Mouse (Mus musculus): ENCODE results near the gene Sidt1. TPM values are rescaled to one million over a fixed set of nuclear protein-coding genes. Genes with fewer than 3 reads are reported as not detected.
"Not testable (repeated sequence)": the region's sequence is repeated elsewhere in the genome, so short reads cannot be mapped to it uniquely, and the experiment has no call there.

The Sidt1 gene
- total RNA-seq, 2 experiments from 2014 or later = 56.1 to 65.6 TPM

DNA sequence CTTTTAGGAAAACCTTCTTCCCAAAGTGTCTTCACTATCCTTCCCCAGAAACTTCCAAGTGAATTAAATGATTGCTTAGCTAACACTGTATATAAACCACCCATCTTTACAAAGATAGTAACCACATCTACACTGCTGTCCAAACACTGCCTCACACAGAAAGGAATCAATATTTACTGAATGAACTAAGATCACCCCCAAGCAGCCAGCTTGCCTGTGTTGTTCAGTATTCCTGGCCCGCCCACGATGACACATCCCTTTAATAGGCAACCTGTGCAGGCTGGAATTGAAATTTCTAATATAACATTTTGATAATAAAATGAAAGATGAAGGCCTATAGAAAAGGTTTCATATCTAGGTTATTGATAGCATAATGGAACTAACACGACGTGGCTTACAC, 16.6 kb downstream of the Sidt1 start:
- no peak for DNase-seq (ENCODE audit: low spot score in 2 of 2)
- intact Hi-C loops (cut with DNase I) = no loop called here

- intact Hi-C loops (cut with DNase I) = no loop called here
- no peak for DNase-seq (ENCODE audit: low spot score in 2 of 2)
Observed at GRCm38 (mm10) chr16:44313422-44313821, 19.6 kb downstream of the Sidt1 start.

GRCm38 (mm10) chr16:44305606-44306005, 27.4 kb downstream of the Sidt1 start:
- no peak for DNase-seq (ENCODE audit: low spot score in 2 of 2)
- intact Hi-C loops (cut with DNase I) = no loop called here

DNA sequence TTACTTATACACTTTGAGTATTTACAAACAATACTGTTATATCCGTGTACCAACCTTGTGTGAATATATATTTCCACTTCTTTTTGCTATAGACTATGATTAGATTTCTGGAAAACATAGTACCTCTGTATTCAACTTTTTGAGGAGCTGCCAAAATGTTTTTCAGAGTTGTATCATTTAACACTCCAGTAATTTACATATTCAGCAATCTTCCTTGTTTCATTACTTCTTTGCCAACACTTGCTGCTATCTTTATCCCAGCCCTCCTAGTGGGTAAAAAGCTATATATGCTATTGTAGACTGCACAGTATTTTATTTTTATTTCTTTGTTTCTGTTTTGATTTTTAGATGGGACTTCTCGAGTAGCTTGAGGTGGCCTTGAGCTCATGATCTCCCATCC, 29.2 kb downstream of the Sidt1 start:
- intact Hi-C loops (cut with DNase I) = no loop called here
- DNase-seq (ENCODE audit: low spot score in 2 of 2) = peak in 1 of 2 experiments; percentile 51

- DNase-seq (ENCODE audit: low spot score in 2 of 2) = no peak
- intact Hi-C loops (cut with DNase I) = no loop called here
Observed at GRCm38 (mm10) chr16:44302126-44302892, 30.7 kb downstream of the Sidt1 start.

- DNase-seq (ENCODE audit: low spot score in 2 of 2) = no peak
- intact Hi-C loops (cut with DNase I) = loop anchor here (10.0 kb wide), 1 partner anchor 65 kb away; no protein-coding TSS in a partner anchor
Observed at GRCm38 (mm10) chr16:44299438-44300093, 33.4 kb downstream of the Sidt1 start.

DNA sequence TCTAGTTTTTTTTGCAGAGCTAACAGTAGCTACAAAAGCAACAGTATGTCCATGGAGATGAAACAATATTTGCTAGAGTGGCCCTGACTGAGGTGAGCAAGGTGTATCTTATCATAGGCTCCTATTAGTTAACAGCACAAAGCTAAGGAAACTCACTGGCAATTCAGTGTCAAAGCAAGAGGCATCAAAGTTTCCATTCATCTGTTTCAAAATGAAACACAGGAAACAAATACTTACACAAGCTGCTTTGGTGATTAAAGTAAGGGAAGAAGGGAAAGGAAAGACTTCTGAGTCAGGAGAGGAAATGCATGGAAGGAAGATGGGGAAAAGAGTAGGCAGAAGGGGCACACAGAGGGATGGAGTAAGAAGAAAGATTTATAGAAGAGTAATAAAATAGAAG, 39.0 kb downstream of the Sidt1 start:
- no peak for DNase-seq (ENCODE audit: low spot score in 2 of 2)
- intact Hi-C loops (cut with DNase I) = loop anchor here (10.0 kb wide), 1 partner anchor 71 kb away; no protein-coding TSS in a partner anchor

GRCm38 (mm10) chr16:44292681-44293080, 40.3 kb downstream of the Sidt1 start:
- DNase-seq (ENCODE audit: low spot score in 2 of 2) = not testable (repeated sequence)
- intact Hi-C loops (cut with DNase I) = loop anchor here (10.0 kb wide), 1 partner anchor 72 kb away; no protein-coding TSS in a partner anchor

DNA sequence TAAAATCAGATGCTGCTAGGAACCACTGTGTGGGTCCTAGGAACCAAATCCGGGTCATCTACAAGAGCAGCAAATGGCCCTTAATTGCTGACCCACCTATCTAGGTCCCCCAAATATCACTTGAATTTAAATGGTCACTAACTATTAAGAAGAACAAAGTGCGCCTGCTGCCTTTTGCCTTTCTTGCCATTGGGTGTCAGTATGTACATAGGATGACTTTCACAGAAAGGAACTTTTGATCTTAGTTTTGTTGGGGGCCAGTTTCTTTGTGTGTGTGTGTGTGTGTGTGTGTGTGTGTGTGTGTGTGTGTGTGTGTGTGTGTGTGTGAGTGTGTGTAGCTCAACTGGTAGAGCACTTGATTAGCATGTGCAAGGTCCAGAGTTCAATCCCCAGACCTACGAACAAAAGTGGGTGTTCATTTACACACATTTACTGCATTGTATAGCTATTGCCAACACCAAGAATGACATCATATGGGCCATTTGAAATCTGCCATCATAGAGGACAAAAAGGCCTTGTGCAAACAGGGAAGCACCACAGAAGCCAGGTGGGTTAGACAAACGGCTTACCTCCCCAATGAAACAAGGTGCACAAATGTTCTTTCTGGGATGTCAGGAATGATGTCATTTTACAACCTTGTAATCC, 43.9 kb downstream of the Sidt1 start:
- DNase-seq (ENCODE audit: low spot score in 2 of 2) = no peak
- intact Hi-C loops (cut with DNase I) = no loop called here

GRCm38 (mm10) chr16:44287356-44287950, 45.5 kb downstream of the Sidt1 start:
- intact Hi-C loops (cut with DNase I) = no loop called here

GRCm38 (mm10) chr16:44282614-44283325, 50.2 kb downstream of the Sidt1 start:
- intact Hi-C loops (cut with DNase I) = no loop called here
- no peak for DNase-seq (ENCODE audit: low spot score in 2 of 2)

More at GRCm38 (mm10) chr16:44287356-44287950, 45.5 kb downstream of the Sidt1 start:
- DNase-seq (ENCODE audit: low spot score in 2 of 2) = no peak

DNA sequence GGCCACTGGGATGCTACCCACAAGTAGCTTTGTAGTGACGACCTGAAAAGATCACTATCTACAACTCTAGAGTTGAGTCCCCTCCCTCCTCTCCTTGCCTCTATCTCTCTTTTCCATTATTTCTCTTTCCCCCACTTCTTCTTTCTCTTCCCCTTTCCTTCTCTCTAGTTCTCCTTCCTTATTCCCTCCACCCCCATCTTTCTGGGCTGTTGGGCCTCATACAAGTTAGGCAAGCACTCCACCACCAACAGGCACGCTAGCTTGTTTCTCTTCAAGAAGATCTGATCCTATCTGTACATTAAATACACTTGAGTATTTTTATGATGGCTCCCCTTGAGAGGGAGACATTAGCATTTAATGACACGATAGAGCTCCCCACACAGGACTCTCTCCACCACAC, 51.0 kb downstream of the Sidt1 start:
- no peak for DNase-seq (ENCODE audit: low spot score in 2 of 2)
- intact Hi-C loops (cut with DNase I) = no loop called here

GRCm38 (mm10) chr16:44280806-44281205, 52.2 kb downstream of the Sidt1 start:
- no peak for DNase-seq (ENCODE audit: low spot score in 2 of 2)
- intact Hi-C loops (cut with DNase I) = no loop called here

GRCm38 (mm10) chr16:44277212-44277611, 55.8 kb downstream of the Sidt1 start:
- intact Hi-C loops (cut with DNase I) = no loop called here
- peak in 1 of 2 experiments; percentile 15 for DNase-seq (ENCODE audit: low spot score in 2 of 2)

GRCm38 (mm10) chr16:44271371-44272038, 61.5 kb downstream of the Sidt1 start:
- no peak for DNase-seq (ENCODE audit: low spot score in 2 of 2)
- intact Hi-C loops (cut with DNase I) = loop anchor here (5.0 kb wide), 1 partner anchor 61 kb away; the partner anchor contains the start of gene Sidt1

DNA sequence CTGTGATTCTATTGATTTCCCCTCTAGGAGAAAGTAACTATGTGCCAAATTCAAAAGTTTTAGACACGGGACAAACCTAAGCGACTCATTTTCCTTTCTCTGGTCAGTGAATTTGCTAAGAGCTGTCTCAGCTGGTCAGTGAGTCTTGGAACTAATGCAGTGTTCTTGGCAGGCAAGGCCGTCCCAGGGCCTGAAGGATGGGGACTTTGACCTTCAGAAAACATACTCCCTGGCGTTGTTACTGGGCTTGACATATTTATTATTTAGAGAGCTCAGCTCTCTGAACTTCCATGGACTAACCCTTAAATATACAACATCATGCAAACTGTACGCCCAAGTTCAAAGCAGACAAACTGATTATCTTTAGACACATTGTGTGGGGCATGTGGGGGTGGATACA, 62.4 kb downstream of the Sidt1 start:
- intact Hi-C loops (cut with DNase I) = loop anchor here (5.0 kb wide), 1 partner anchor 62 kb away; the partner anchor contains the start of gene Sidt1
- DNase-seq (ENCODE audit: low spot score in 2 of 2) = no peak

DNA sequence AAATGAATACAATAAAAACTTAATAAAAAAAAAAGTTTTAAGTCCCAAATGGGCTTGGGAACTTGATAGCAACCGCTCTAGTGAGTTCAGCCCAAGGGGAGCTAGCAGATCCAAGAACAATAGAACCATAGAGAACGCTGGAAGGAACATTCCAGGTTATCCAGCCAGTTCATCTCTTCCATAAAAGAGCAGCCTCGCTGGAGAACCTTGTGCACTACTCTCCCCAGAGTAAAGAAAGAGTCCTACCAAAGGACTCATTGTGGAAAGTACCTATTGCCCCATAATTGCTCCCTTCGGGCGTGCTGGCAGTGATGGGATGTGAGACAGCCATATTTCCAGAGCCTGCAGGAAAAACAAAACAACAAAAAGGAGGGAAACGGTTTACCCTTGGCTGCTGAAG, 63.4 kb downstream of the Sidt1 start:
- intact Hi-C loops (cut with DNase I) = no loop called here
- DNase-seq (ENCODE audit: low spot score in 2 of 2) = no peak

- peak; percentile 65 to 84 for DNase-seq (ENCODE audit: low spot score in 2 of 2)
- intact Hi-C loops (cut with DNase I) = no loop called here
Observed at GRCm38 (mm10) chr16:44268541-44269215, 64.3 kb downstream of the Sidt1 start.
